Mouse (Mus musculus): ENCODE measurements at regions not wholly inside any gene's neighbourhood (a gene's known extent, or its start where the extent isn't known, plus 50 kb on each side); places are given as distances from the start of the nearest gene placed in this dataset.

GRCm38 (mm10) chr2:116813559-116813895 is 65.0 kb upstream of the Tmco5 start:
- Histone ChIP-seq H3K27me3 (ENCODE audit: insufficient read depth, low read length) (no peaks in the 10 kb centered on the region), H3K4me3 (replicated peaks; ENCODE audit: low read length) (no peak overlapping the region), H3K4me1 (replicated peaks; ENCODE audit: low read depth, low read length) (no peaks in the 10 kb centered on the region), H3K9me3 (ENCODE audit: low read length) (no peaks in the 10 kb centered on the region), H3K36me3 (ENCODE audit: insufficient read depth, low read length) (no peaks in the 10 kb centered on the region)
- TF ChIP-seq CTCF (conservative IDR thresholded peaks at IDR 0.05; ENCODE audit: low read length) (no peak), NANOG (IDR thresholded peaks at IDR 0.05; ENCODE audit: borderline replicate concordance, low read length) (no peak), POU5F1 (IDR thresholded peaks at IDR 0.05; ENCODE audit: borderline replicate concordance, low read length) (no peak)

- Histone ChIP-seq H3K4me3 (replicated peaks; ENCODE audit: low read length) (no peak overlapping the region), H3K27me3 (ENCODE audit: insufficient read depth, low read length) (no peaks in the 10 kb centered on the region), H3K9me3 (ENCODE audit: low read length) (no peaks in the 10 kb centered on the region), H3K4me1 (replicated peaks; ENCODE audit: low read depth, low read length) (no peaks in the 10 kb centered on the region), H3K36me3 (ENCODE audit: insufficient read depth, low read length) (no peaks in the 10 kb centered on the region)
- TF ChIP-seq NANOG (IDR thresholded peaks at IDR 0.05; ENCODE audit: borderline replicate concordance, low read length), result no peak
- TF ChIP-seq CTCF (conservative IDR thresholded peaks at IDR 0.05; ENCODE audit: low read length), result no peak
- TF ChIP-seq POU5F1 (IDR thresholded peaks at IDR 0.05; ENCODE audit: borderline replicate concordance, low read length), result no peak
Observed at GRCm38 (mm10) chr2:116817134-116817533, 61.4 kb upstream of the Tmco5 start.

GRCm38 (mm10) chr2:116817561-116817960 is 60.9 kb upstream of the Tmco5 start:
- TF ChIP-seq POU5F1 (IDR thresholded peaks at IDR 0.05; ENCODE audit: borderline replicate concordance, low read length) (no peak), NANOG (IDR thresholded peaks at IDR 0.05; ENCODE audit: borderline replicate concordance, low read length) (no peak), CTCF (conservative IDR thresholded peaks at IDR 0.05; ENCODE audit: low read length) (no peak)
- no peaks in the 10 kb centered on the region for H3K27me3 ChIP-seq (ENCODE audit: insufficient read depth, low read length)
- H3K36me3 ChIP-seq (ENCODE audit: insufficient read depth, low read length), result no peaks in the 10 kb centered on the region

GRCm38 (mm10) chr2:116818550-116818949 is 59.9 kb upstream of the Tmco5 start:
- H3K4me3 ChIP-seq (replicated peaks; ENCODE audit: low read length), result no peak overlapping the region
- H3K9me3 ChIP-seq (ENCODE audit: low read length), result no peaks in the 10 kb centered on the region
- no peaks in the 10 kb centered on the region for H3K27me3 ChIP-seq (ENCODE audit: insufficient read depth, low read length)
- no peaks in the 10 kb centered on the region for H3K4me1 ChIP-seq (replicated peaks; ENCODE audit: low read depth, low read length)
- no peaks in the 10 kb centered on the region for H3K36me3 ChIP-seq (ENCODE audit: insufficient read depth, low read length)
- TF ChIP-seq POU5F1 (IDR thresholded peaks at IDR 0.05; ENCODE audit: borderline replicate concordance, low read length), result no peak
- no peak for TF ChIP-seq CTCF (conservative IDR thresholded peaks at IDR 0.05; ENCODE audit: low read length)
- TF ChIP-seq NANOG (IDR thresholded peaks at IDR 0.05; ENCODE audit: borderline replicate concordance, low read length), result no peak

More at GRCm38 (mm10) chr2:116817561-116817960, 60.9 kb upstream of the Tmco5 start:
- no peaks in the 10 kb centered on the region for H3K9me3 ChIP-seq (ENCODE audit: low read length)
- H3K4me1 ChIP-seq (replicated peaks; ENCODE audit: low read depth, low read length), result no peaks in the 10 kb centered on the region
- no peak overlapping the region for H3K4me3 ChIP-seq (replicated peaks; ENCODE audit: low read length)

- Histone ChIP-seq H3K9me3 (ENCODE audit: low read length) (no peaks in the 10 kb centered on the region), H3K4me3 (replicated peaks; ENCODE audit: low read length) (no peak overlapping the region), H3K27me3 (ENCODE audit: insufficient read depth, low read length) (no peaks in the 10 kb centered on the region), H3K36me3 (ENCODE audit: insufficient read depth, low read length) (no peaks in the 10 kb centered on the region), H3K4me1 (replicated peaks; ENCODE audit: low read depth, low read length) (no peaks in the 10 kb centered on the region)
- TF ChIP-seq POU5F1 (IDR thresholded peaks at IDR 0.05; ENCODE audit: borderline replicate concordance, low read length) (no peak), NANOG (IDR thresholded peaks at IDR 0.05; ENCODE audit: borderline replicate concordance, low read length) (no peak), CTCF (conservative IDR thresholded peaks at IDR 0.05; ENCODE audit: low read length) (no peak)
Observed at GRCm38 (mm10) chr2:116819016-116819687, 59.3 kb upstream of the Tmco5 start.

GRCm38 (mm10) chr2:116820831-116821745 is 57.4 kb upstream of the Tmco5 start:
- Histone ChIP-seq H3K4me3 (replicated peaks; ENCODE audit: low read length) (no peak overlapping the region), H3K9me3 (ENCODE audit: low read length) (no peaks in the 10 kb centered on the region), H3K36me3 (ENCODE audit: insufficient read depth, low read length) (no peaks in the 10 kb centered on the region), H3K4me1 (replicated peaks; ENCODE audit: low read depth, low read length) (no peaks in the 10 kb centered on the region), H3K27me3 (ENCODE audit: insufficient read depth, low read length) (no peaks in the 10 kb centered on the region)
- TF ChIP-seq CTCF (conservative IDR thresholded peaks at IDR 0.05; ENCODE audit: low read length) (peak; percentile 24; the same call in 1 of the 2 replicates), NANOG (IDR thresholded peaks at IDR 0.05; ENCODE audit: borderline replicate concordance, low read length) (no peak)
